Mouse (Mus musculus): ENCODE results near the gene Hdac4. TPM values are rescaled to one million over a fixed set of nuclear protein-coding genes. Genes with fewer than 3 reads are reported as not detected.

Gene Hdac4
- polyA plus RNA-seq, 1 experiment from 2014 or later = 3.3 TPM

DNA sequence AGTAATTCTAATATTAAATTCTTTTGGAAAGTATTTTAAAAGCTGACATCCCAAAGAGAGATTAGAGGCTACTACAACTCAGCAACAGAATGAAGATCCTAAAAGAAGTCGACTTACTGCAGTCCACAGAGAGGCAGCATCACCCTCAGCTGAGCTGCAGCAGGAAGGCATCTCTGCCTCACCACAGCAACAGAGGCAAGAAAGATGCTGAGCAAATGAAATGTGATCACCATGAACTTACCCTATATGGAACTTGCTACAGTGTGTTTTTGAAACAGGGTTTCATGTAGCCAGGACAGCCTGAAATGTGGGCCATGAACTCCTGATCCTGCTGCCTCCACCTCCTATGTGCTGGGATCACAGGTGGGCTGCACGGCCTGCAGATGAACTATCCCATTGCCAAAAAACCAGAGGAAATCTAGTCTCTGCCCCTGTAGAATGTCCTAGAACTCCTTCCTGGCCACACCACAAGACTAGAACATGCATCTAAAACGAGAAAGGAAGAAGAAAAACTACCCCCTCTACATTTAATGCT, 98.4 kb downstream of the Hdac4 start:
- Histone ChIP-seq H3K9ac (no peak overlapping the region), H3K27ac (replicated peaks) (no peak overlapping the region), H3K4me3 (replicated peaks) (no peak overlapping the region), H3K4me2 (no peak overlapping the region), H3K27me3 (no peaks in the 10 kb centered on the region), H3K36me3 (replicated peaks) (no peaks in the 10 kb centered on the region), H3K9me3 (replicated peaks) (no peaks in the 10 kb centered on the region), H3K4me1 (replicated peaks) (peaks cover 14% of the 10 kb centered on the region)
- no peak for ATAC-seq (ENCODE audit: insufficient read depth)
- WGBS (ENCODE audit: insufficient replicate concordance) = 52% methylated on average over 3 of the region's 3 CpGs

DNA sequence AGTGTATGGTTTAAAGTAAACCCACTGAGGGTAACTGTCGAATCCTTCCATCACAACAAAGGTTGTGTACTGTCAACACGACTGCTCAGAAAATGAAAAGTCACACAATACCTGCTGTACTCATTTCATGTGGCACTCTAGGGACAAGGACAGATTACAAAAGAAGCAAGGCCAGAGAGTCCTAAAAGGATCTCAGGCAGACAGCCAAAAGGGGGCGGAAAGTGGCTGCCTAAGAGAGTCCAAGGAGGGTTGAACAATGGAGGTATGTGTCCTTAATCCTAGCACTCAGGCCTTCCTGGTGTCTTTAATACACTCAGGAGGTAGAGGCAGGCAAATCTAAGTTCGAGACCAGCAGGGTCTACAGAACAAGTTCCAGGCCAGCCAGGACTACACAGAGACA, 103.2 kb downstream of the Hdac4 start:
- 70% methylated on average over 4 of the region's 4 CpGs for WGBS (ENCODE audit: insufficient replicate concordance)
- no peaks in the 10 kb centered on the region for H3K36me3 ChIP-seq (replicated peaks)
- ATAC-seq (ENCODE audit: insufficient read depth) = no peak

DNA sequence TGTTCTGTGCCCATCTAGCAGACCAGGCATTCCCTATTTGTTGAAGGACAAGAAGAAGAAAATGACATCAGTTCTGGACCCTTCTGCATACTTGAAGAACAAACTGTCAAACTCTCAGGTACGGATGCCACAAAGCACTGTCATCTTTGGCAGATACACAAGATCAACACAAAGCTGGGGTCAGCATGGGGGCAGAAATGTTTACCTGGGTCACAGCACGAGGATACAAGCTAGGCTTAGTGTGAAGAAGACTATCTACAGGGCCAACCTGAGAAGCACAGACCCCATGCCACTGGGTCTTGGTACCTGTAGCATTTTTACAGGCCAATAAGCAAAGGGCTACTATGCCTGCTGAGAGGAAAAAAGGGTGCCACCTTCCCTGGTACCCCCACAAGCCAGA, 107.7 kb downstream of the Hdac4 start:
- no peak for ATAC-seq (ENCODE audit: insufficient read depth)
- no peak overlapping the region for H3K4me3 ChIP-seq (replicated peaks)
- peaks cover 15% of the 10 kb centered on the region for H3K4me1 ChIP-seq (replicated peaks)
- no peak overlapping the region for H3K4me2 ChIP-seq
- H3K9ac ChIP-seq = no peak overlapping the region
- H3K27ac ChIP-seq (replicated peaks) = no peak overlapping the region
- WGBS (ENCODE audit: insufficient replicate concordance) = 47% methylated on average over 2 of the region's 2 CpGs
- no peaks in the 10 kb centered on the region for H3K36me3 ChIP-seq (replicated peaks)
- H3K9me3 ChIP-seq (replicated peaks) = no peaks in the 10 kb centered on the region
- H3K27me3 ChIP-seq = no peaks in the 10 kb centered on the region

More for the DNA sequence above, 103.2 kb downstream of the Hdac4 start:
- no peak overlapping the region for H3K27ac ChIP-seq (replicated peaks)
- no peaks in the 10 kb centered on the region for H3K9me3 ChIP-seq (replicated peaks)
- no peak overlapping the region for H3K9ac ChIP-seq
- H3K4me3 ChIP-seq (replicated peaks) = no peak overlapping the region
- no peak overlapping the region for H3K4me2 ChIP-seq
- no peaks in the 10 kb centered on the region for H3K27me3 ChIP-seq
- no peaks in the 10 kb centered on the region; the same call in 1 of the 2 replicates for H3K4me1 ChIP-seq (replicated peaks)

DNA sequence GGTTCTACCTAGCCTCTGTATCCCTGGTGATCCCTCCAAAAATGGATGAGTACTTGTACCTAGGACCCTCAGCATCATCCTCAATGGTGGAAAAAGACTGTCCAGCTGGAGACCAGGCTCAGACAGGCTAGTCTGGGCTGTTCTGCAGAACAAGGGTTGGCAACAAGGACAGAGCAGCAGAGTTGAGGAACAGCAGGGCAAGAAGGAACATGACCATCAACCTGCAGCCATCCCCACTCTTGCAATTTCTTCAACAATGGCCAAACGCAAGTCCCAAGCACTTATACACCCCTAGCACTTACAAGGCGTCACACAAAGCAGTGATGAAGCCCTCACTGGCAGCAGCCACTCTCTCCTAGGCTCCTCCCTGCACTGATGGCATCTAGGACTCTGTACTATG, 108.2 kb downstream of the Hdac4 start:
- ATAC-seq (ENCODE audit: insufficient read depth) = no peak
- Histone ChIP-seq H3K27ac (replicated peaks) (no peak overlapping the region), H3K4me2 (no peak overlapping the region), H3K4me3 (replicated peaks) (no peak overlapping the region), H3K9me3 (replicated peaks) (no peaks in the 10 kb centered on the region), H3K4me1 (replicated peaks) (peaks cover 18% of the 10 kb centered on the region), H3K9ac (no peak overlapping the region), H3K36me3 (replicated peaks) (no peaks in the 10 kb centered on the region), H3K27me3 (no peaks in the 10 kb centered on the region)
- WGBS (ENCODE audit: insufficient replicate concordance) = 74% methylated on average over 2 of the region's 2 CpGs

DNA sequence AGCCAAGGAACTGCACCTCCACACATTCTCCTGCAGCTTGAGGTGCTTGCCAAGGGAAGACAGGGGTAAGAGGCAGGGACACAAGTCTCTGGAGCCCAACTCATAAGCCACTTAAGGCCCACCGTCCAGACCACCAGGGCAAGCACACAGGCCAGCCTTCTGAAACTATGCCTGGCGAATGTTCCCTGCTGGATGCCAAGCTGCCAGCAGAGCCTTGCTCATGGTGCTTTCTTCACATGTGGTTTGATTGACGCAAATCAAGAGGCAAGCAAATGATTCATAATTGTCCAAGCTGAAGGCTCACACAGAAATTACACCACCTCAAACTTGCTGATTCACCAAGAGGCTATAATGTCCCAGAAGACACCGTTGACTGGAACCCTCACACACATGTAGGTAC, 108.7 kb downstream of the Hdac4 start:
- ATAC-seq (ENCODE audit: insufficient read depth) = no peak
- H3K27me3 ChIP-seq = no peaks in the 10 kb centered on the region
- H3K9ac ChIP-seq = no peak overlapping the region
- H3K36me3 ChIP-seq (replicated peaks) = no peaks in the 10 kb centered on the region
- no peak overlapping the region for H3K4me3 ChIP-seq (replicated peaks)
- no peak overlapping the region for H3K27ac ChIP-seq (replicated peaks)
- H3K4me2 ChIP-seq = no peak overlapping the region
- WGBS (ENCODE audit: insufficient replicate concordance) = 68% methylated on average over 4 of the region's 4 CpGs
- peaks cover 23% of the 10 kb centered on the region for H3K4me1 ChIP-seq (replicated peaks)
- no peaks in the 10 kb centered on the region for H3K9me3 ChIP-seq (replicated peaks)

DNA sequence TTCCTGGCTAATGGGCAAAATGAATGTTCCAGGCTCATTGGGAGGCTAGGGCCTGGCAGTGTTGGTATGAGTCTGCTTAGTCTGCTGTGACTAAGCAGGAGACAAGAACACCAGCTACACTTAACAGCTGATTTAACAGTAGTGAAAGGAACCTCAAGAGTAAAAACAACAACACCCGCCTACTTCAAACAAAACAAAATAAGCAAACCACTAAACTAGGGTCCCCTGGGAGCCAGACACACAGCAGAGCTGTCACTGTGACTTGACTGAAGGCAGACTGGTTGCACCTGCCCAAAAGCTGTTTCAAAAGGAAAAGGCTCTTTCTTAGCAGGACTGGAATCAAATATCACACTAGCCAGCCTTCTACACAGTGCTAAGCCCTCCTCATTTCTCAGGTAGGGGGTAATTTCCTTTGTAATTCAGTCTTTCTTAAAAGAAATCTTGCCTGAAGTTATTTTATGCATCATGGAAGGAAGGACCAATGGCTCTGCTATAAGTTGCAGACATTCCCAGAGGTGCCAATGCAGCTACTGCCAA, 109.2 kb downstream of the Hdac4 start:
- Histone ChIP-seq H3K9ac (no peak overlapping the region), H3K36me3 (replicated peaks) (no peaks in the 10 kb centered on the region), H3K4me1 (replicated peaks) (peaks cover 23% of the 10 kb centered on the region), H3K27ac (replicated peaks) (no peak overlapping the region), H3K9me3 (replicated peaks) (no peaks in the 10 kb centered on the region), H3K4me2 (no peak overlapping the region), H3K4me3 (replicated peaks) (no peak overlapping the region), H3K27me3 (no peaks in the 10 kb centered on the region)
- no peak for ATAC-seq (ENCODE audit: insufficient read depth)
- WGBS (ENCODE audit: insufficient replicate concordance) = 59% methylated on average over 1 of the region's 1 CpGs

DNA sequence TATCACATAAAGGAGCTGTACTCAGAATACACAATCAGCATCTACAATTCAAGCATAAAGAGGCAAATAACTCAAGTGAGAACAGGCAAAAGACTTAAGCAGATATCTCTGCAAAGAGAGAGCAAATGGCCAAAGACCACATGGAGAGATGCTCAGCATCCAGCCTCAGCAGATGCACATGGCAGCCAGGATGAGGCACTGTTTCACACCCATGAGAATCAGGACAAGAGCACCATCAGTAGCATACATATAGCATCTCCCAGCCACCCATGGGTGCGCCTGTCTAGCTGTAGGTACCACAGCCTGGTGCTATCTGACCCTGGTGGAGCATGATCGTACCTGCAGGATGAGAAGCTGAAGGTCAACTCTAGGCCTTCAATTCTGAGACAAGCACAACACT, 110.8 kb downstream of the Hdac4 start:
- 73% methylated on average over 2 of the region's 2 CpGs for WGBS (ENCODE audit: insufficient replicate concordance)

DNA sequence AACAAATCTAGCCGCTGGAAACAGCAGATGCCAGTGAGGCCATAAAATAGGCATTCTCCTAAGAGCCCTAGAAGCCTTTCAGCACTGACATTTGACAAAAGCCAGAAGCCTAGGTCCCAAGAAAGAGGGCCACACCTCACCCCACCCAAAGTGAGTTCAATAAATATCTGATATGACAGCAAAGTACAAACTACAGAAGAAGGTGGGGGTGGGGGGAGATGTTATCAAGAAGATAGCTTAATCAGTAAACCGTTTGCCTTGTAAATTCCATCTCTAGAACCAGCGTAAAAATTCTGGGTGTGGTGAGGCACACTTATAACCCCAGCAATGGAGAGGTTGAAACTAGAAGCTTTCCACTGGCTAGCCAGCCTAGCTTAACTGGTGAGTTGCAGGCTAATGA, 111.5 kb downstream of the Hdac4 start:
- no peak overlapping the region for H3K27ac ChIP-seq (replicated peaks)
- no peak overlapping the region for H3K9ac ChIP-seq
- WGBS (ENCODE audit: insufficient replicate concordance) = 25% methylated on average over 3 of the region's 3 CpGs
- no peaks in the 10 kb centered on the region for H3K9me3 ChIP-seq (replicated peaks)
- no peaks in the 10 kb centered on the region for H3K27me3 ChIP-seq
- no peaks in the 10 kb centered on the region for H3K36me3 ChIP-seq (replicated peaks)
- peaks cover 32% of the 10 kb centered on the region for H3K4me1 ChIP-seq (replicated peaks)
- H3K4me2 ChIP-seq = no peak overlapping the region
- ATAC-seq (ENCODE audit: insufficient read depth) = no peak
- no peak overlapping the region for H3K4me3 ChIP-seq (replicated peaks)

More for the DNA sequence above, 110.8 kb downstream of the Hdac4 start:
- H3K27me3 ChIP-seq = no peaks in the 10 kb centered on the region
- no peaks in the 10 kb centered on the region for H3K36me3 ChIP-seq (replicated peaks)
- H3K4me2 ChIP-seq = no peak overlapping the region
- no peak overlapping the region for H3K4me3 ChIP-seq (replicated peaks)
- no peak overlapping the region for H3K9ac ChIP-seq
- no peak overlapping the region for H3K27ac ChIP-seq (replicated peaks)
- H3K4me1 ChIP-seq (replicated peaks) = peaks cover 30% of the 10 kb centered on the region
- H3K9me3 ChIP-seq (replicated peaks) = no peaks in the 10 kb centered on the region
- no peak for ATAC-seq (ENCODE audit: insufficient read depth)

DNA sequence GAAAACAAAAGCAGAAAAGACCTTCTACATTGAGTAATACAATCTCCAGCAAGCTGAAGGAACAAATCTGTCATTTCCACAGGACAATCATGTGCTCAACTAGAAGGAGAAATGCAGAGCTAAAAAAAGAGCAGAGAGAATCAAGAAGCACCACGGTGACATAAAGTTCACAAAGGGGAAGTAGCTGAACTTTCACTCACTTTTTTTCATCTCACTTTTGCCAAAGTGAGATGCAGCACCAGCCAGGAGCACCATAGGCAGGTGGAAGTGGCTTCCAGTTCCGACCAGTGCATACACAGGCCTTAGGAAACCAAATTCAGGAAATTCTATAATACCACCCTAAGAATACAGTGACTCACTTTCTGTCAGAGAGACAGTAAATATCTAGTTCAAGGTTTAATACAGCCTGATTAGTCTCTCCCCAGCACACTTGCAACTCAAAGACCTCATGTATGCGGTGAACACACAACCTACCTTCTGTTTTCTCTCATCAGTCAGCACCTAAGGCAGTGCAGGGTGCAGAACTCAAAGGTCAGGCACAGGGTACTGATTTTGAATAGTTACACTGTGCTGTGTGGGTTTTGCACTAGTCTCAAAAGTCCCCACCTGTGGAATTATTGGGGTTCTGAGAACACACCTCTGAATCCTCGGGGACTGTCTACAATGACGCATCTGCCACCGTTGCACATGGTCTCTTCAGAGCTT, 112.5 kb downstream of the Hdac4 start:
- WGBS (ENCODE audit: insufficient replicate concordance) = 42% methylated on average over 6 of the region's 6 CpGs
- no peaks in the 10 kb centered on the region for H3K9me3 ChIP-seq (replicated peaks)
- no peaks in the 10 kb centered on the region for H3K36me3 ChIP-seq (replicated peaks)
- no peak overlapping the region for H3K27ac ChIP-seq (replicated peaks)
- H3K4me2 ChIP-seq = no peak overlapping the region
- no peak overlapping the region for H3K4me3 ChIP-seq (replicated peaks)
- H3K4me1 ChIP-seq (replicated peaks) = peaks cover 32% of the 10 kb centered on the region
- H3K9ac ChIP-seq = no peak overlapping the region
- no peaks in the 10 kb centered on the region for H3K27me3 ChIP-seq
- ATAC-seq (ENCODE audit: insufficient read depth) = peak; percentile 31; the same call in 1 of the 2 replicates

DNA sequence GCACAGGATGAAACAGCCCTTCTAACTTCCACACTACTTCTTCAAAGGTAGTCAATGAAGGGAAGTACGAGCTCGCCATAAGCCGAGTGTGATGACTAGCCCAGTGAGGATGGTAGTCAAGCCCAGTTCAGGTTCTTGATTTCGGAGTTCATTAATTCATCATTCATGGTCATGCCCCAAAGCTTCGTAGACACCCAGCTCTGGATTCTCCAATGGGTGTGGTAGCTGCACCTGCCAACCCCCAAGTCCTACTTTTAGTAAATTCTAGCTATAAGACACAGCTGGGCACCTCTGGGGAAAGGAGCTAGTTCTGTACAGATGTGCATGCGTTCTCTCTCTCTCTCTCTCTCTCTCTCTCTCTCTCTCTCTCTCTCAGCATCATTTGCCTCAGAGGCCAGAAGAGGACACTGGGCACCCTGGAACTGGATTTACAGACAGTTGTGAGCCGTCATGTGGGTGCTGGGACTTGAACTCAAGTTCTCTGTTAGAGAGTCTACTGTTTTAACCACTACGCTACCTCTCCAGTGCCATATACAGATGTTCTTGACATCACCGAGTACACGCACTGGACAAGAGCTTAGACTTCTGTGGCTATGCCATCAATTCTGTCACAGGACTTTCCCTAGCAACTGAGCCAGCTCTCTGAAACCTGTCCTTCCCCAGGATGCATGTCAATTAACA, 113.2 kb downstream of the Hdac4 start:
- no peak overlapping the region for H3K4me3 ChIP-seq (replicated peaks)
- no peaks in the 10 kb centered on the region for H3K9me3 ChIP-seq (replicated peaks)
- H3K36me3 ChIP-seq (replicated peaks) = no peaks in the 10 kb centered on the region
- H3K27me3 ChIP-seq = no peaks in the 10 kb centered on the region
- no peak overlapping the region for H3K9ac ChIP-seq
- no peak for ATAC-seq (ENCODE audit: insufficient read depth)
- no peak overlapping the region for H3K27ac ChIP-seq (replicated peaks)
- H3K4me2 ChIP-seq = no peak overlapping the region
- WGBS (ENCODE audit: insufficient replicate concordance) = 71% methylated on average over 10 of the region's 10 CpGs
- H3K4me1 ChIP-seq (replicated peaks) = peaks cover 32% of the 10 kb centered on the region

DNA sequence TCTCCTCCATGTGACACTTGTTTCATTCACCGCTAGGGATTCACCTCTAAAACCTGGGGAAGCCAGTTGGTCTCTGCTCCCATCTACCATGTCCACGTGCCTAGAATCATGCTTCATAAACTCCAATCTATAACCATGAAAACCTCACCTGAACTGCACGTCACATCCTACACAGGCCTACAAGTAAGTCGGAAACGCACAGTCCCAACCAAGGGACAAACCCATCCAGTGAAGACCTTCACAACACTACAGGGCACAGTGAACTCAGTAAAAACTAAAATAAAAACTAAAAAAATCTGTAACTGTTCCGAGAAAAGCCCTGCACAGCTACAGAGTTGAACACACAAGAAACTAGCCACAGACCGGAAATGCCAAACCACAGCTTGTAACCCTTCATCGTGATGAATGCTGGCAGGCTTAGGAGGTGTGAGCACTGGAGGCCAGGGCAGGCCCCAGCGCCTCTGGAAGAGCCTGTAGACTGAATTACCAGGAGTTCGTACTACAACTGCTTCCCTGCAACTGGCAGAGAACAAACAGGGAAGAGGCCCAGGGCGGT, 115.4 kb downstream of the Hdac4 start:
- no peak overlapping the region for H3K4me3 ChIP-seq (replicated peaks)
- no peak overlapping the region for H3K4me2 ChIP-seq
- H3K27ac ChIP-seq (replicated peaks) = no peak overlapping the region
- no peak for ATAC-seq (ENCODE audit: insufficient read depth)
- WGBS (ENCODE audit: insufficient replicate concordance) = 31% methylated on average over 11 of the region's 11 CpGs
- H3K4me1 ChIP-seq (replicated peaks) = peaks cover 32% of the 10 kb centered on the region
- H3K36me3 ChIP-seq (replicated peaks) = no peaks in the 10 kb centered on the region
- no peaks in the 10 kb centered on the region for H3K27me3 ChIP-seq
- no peaks in the 10 kb centered on the region for H3K9me3 ChIP-seq (replicated peaks)
- no peak overlapping the region for H3K9ac ChIP-seq

All from liver, embryonic 15.5 days (tissue).